Mouse (Mus musculus) stomach, embryonic 16.5 days (tissue): ENCODE measurements around the gene Orm3. TPM values are rescaled to one million over a fixed set of nuclear protein-coding genes. Genes with fewer than 3 reads are reported as not detected.
A peak's percentile ranks its signal among the peaks of the same experiment; 100 is the strongest.

ENCODE experiments used
- ATAC-seq: fragments of 200-750 bp; cut with Nextera tagmentation; 2 replicates; pipeline ENCODE4 v1.8.0; 2017; ENCODE audit warnings: moderate number of reproducible peaks, moderate TSS enrichment; ENCODE audit not compliant: insufficient read depth, low FRiP score
- H3K27ac ChIP-seq: fragments of 300-500 bp; sonication (generic); 2 replicates; pipeline ENCODE4 v1.5.1; 2014; ENCODE audit warnings: low read length
- H3K27me3 ChIP-seq: fragments of 300-500 bp; sonication (generic); 2 replicates; pipeline ENCODE4 v1.6.1; 2014; ENCODE audit warnings: low read length, control low read depth, mixed read lengths; ENCODE audit not compliant: control insufficient read depth, insufficient read depth
- H3K36me3 ChIP-seq: fragments of 300-500 bp; sonication (generic); 2 replicates; pipeline ENCODE4 v1.6.1; 2014; ENCODE audit warnings: low read length; ENCODE audit not compliant: control insufficient read depth, insufficient read depth
- H3K4me1 ChIP-seq: fragments of 300-500 bp; sonication (generic); 2 replicates; pipeline ENCODE4 v1.6.1; 2014; ENCODE audit warnings: low read length, control low read depth, mixed read lengths; ENCODE audit not compliant: control insufficient read depth, insufficient read depth
- H3K4me2 ChIP-seq: fragments of 300-500 bp; sonication (generic); 2 replicates; pipeline ENCODE4 v1.6.1; 2014; ENCODE audit warnings: low read depth, low read length, mixed read lengths
- H3K4me3 ChIP-seq: fragments of 300-500 bp; sonication (generic); replicated peaks from 2 replicates; pipeline ENCODE4 v1.5.1; 2014; ENCODE audit warnings: mild to moderate bottlenecking, low read length
- H3K9ac ChIP-seq: fragments of 300-500 bp; sonication (generic); 2 replicates; pipeline ENCODE4 v1.6.1; 2014; ENCODE audit warnings: low read length
- H3K9me3 ChIP-seq: fragments of 300-500 bp; sonication (generic); replicated peaks from 2 replicates; pipeline ENCODE4 v1.6.1; 2016; ENCODE audit warnings: low read length, control low read depth; ENCODE audit not compliant: control insufficient read depth
- WGBS: fragments of 180-500 bp; shearing (Covaris S2); extraction: QIAGEN DNeasy Blood & Tissue Kit; methylation state at CpG from one replicate; pipeline ENCODE4 v1.1.7; 2014; 5-methylcytosine and 5-hydroxymethylcytosine counted together
- polyA plus RNA-seq: library from polyadenylated mRNA; unstranded; fragments of >200 nt; fragmentation: Nextera tagmentation; extraction: Ambion mirVana; gene quantifications from 2 replicates; pipeline ENCODE4 v1.2.1, GENCODE M21; 2015

Orm3 gene
- polyA plus RNA-seq, 1 experiment from 2014 or later, result not detected

DNA sequence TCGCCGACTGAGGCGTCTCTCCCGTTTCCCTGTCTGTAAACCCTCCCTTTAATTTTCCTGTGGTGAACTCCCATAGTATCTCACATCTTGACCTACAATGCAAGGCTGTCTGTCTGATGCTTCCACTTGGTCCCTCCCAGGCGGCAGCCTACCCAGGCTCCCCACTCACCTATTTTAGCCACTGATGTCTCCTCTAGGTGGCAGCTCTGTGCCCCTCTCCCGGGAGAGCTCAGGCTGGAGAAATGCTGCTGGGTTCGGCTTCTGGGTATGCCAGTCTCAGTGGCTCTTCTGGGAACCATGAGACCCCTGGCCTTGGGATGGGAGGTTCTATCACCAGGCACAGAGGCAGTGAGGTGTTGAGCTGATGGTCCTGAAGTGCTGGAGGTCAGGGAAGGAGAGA, 21.5 kb downstream of the Orm3 start:
- ATAC-seq, result no peak
- Histone ChIP-seq H3K27me3 (no peaks in the 10 kb centered on the region), H3K4me2 (no peak overlapping the region), H3K27ac (no peak overlapping the region), H3K36me3 (peaks cover 18% of the 10 kb centered on the region; the same call in 1 of the 2 replicates), H3K4me1 (peaks cover 14% of the 10 kb centered on the region), H3K9ac (no peak overlapping the region), H3K4me3 (no peak overlapping the region), H3K9me3 (no peaks in the 10 kb centered on the region)
- WGBS, result 74% methylated on average over 7 of the region's 7 CpGs

DNA sequence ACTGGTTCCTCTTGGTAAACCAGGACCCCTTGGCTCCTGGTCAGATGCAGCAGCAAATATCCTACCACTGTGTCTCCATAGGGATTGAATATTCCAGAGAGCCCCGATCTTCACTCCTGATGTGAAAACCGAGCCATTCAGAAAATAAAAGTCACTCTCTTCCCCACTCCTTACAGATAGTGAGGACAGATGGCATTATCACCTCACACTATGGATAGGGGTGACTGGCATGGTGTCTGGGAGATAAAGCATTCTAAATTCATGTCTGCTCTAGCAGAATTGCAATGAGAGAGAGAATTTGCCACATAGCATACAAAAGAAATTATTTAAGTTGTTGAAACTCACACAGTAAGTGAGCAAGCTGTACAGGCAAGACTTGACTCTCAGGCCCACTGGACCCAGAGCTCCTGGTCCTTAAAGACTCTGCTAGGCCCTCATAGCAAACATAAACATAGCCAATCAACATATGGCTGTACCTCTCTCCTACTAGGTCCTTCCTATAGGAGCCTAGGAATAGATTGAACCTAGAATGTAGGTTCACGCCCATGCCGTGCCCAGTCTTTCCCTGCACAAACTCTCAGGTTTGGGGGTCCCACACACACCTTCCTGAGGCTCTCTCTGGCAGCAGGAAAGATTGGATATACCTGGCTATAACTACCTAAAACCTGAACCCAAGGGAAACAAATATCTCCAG, 26.9 kb downstream of the Orm3 start:
- H3K27ac ChIP-seq, result no peak overlapping the region
- no peak overlapping the region for H3K4me3 ChIP-seq
- peaks cover 14% of the 10 kb centered on the region; the same call in 1 of the 2 replicates for H3K36me3 ChIP-seq
- ATAC-seq, result no peak
- H3K27me3 ChIP-seq, result no peaks in the 10 kb centered on the region
- H3K4me1 ChIP-seq, result no peaks in the 10 kb centered on the region
- H3K9me3 ChIP-seq, result no peaks in the 10 kb centered on the region
- H3K4me2 ChIP-seq, result no peak overlapping the region
- no peak overlapping the region for H3K9ac ChIP-seq
- WGBS, result 86% methylated on average over 4 of the region's 4 CpGs

DNA sequence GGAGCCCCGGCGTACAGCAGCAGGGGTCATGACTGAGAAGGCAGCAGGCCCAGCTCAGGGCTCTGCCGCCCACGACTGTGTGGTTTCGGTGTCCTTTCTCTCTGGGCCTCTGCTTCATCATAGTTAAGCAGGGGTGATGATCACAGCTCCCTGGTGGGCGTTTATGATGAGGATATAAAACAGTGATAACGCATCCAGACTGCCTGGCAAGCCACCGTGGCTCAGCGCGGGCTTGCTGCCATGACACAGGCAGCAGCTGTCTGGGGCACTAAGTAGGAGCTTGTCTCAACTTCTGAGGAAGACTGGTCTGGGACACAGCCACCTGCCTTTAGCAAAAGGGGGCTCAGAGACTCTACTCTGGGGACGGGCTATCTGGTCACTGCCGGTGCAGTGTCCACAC, 27.5 kb downstream of the Orm3 start:
- H3K27me3 ChIP-seq, result no peaks in the 10 kb centered on the region
- H3K9me3 ChIP-seq, result no peaks in the 10 kb centered on the region
- H3K36me3 ChIP-seq, result peaks cover 12% of the 10 kb centered on the region; the same call in 1 of the 2 replicates
- no peak overlapping the region for H3K27ac ChIP-seq
- H3K4me3 ChIP-seq, result no peak overlapping the region
- no peak for ATAC-seq
- no peaks in the 10 kb centered on the region for H3K4me1 ChIP-seq
- no peak overlapping the region for H3K4me2 ChIP-seq
- no peak overlapping the region for H3K9ac ChIP-seq
- 94% methylated on average over 12 of the region's 12 CpGs for WGBS

DNA sequence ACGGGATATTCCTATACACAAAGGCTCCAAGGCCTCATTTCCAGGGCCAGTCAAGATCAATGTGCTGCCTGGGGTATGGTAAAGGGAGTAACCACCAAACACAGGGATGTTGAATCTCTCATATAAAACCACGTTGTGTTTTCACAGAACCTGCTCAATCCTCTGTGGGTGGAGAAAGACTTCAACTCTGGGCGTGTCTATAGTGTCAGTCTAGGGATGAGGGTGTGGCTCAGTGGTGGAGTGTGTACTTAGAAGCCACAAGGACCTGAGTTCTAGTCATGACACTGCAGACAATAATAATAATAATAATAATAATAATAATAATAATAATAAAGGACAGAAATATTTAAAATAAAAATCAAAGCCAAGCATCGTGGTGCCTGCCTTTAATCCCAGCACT, 28.3 kb downstream of the Orm3 start:
- no peaks in the 10 kb centered on the region; the same call in 1 of the 2 replicates for H3K4me1 ChIP-seq
- 89% methylated on average over 4 of the region's 4 CpGs for WGBS
- no peak overlapping the region for H3K27ac ChIP-seq
- H3K4me2 ChIP-seq, result no peak overlapping the region
- H3K36me3 ChIP-seq, result peaks cover 11% of the 10 kb centered on the region; the same call in 1 of the 2 replicates
- ATAC-seq, result no peak
- H3K9ac ChIP-seq, result no peak overlapping the region
- no peaks in the 10 kb centered on the region for H3K27me3 ChIP-seq
- H3K9me3 ChIP-seq, result no peaks in the 10 kb centered on the region
- no peak overlapping the region for H3K4me3 ChIP-seq

DNA sequence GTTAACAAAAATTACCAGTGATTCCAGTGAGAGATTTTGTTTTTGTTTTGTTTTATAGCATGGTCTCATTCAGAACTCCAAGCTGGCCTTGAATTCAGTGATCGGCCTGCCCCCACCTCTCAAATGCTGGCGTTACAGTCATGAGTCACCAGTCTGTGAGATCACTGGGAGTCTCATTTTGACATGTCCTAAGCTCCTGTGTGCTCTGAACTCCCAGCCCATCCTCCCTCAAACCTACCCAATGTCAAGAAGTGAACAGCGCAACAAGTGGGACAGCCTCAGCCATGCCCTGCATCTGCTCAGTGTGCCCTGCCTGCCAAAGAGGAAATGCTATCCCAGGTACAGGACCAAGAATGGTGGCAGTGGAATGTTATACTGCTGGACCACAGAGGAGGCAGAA, 29.3 kb downstream of the Orm3 start:
- 82% methylated on average over 3 of the region's 3 CpGs for WGBS
- H3K36me3 ChIP-seq, result 0 out of 2 replicates have a peak, but pooled peaks cover 6% of the 10 kb centered on the region
- no peak for ATAC-seq
- H3K9me3 ChIP-seq, result no peaks in the 10 kb centered on the region
- no peak overlapping the region for H3K4me3 ChIP-seq
- H3K4me1 ChIP-seq, result no peaks in the 10 kb centered on the region; the same call in 1 of the 2 replicates
- H3K4me2 ChIP-seq, result no peak overlapping the region
- no peak overlapping the region for H3K9ac ChIP-seq
- H3K27me3 ChIP-seq, result no peaks in the 10 kb centered on the region
- no peak overlapping the region for H3K27ac ChIP-seq

DNA sequence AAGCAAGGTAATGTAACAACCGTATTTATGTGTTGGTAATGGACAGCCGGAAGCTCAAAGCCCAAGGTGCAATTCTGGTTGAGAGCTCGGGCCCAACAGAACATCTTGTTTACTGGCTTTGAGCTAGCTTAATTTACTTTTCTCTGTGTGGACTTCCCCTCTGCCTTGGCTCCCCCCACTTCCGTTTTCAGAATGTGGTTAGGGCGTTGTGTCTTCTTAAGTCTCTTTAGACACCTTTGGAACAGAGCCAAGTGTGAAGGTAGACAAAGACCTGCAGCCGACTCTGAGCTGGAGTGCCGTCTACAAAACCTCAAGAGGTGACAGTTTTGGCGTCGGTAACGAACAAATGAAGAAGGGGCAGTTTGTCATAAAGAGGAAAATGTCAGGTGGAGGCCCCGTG, 29.8 kb downstream of the Orm3 start:
- H3K9me3 ChIP-seq, result no peaks in the 10 kb centered on the region
- WGBS, result 66% methylated on average over 11 of the region's 11 CpGs
- no peaks in the 10 kb centered on the region for H3K27me3 ChIP-seq
- ATAC-seq, result no peak
- 0 out of 2 replicates have a peak, but pooled peaks cover 6% of the 10 kb centered on the region for H3K36me3 ChIP-seq
- H3K9ac ChIP-seq, result no peak overlapping the region
- H3K4me3 ChIP-seq, result no peak overlapping the region
- H3K4me1 ChIP-seq, result no peaks in the 10 kb centered on the region; the same call in 1 of the 2 replicates
- H3K4me2 ChIP-seq, result no peak overlapping the region
- no peak overlapping the region for H3K27ac ChIP-seq

DNA sequence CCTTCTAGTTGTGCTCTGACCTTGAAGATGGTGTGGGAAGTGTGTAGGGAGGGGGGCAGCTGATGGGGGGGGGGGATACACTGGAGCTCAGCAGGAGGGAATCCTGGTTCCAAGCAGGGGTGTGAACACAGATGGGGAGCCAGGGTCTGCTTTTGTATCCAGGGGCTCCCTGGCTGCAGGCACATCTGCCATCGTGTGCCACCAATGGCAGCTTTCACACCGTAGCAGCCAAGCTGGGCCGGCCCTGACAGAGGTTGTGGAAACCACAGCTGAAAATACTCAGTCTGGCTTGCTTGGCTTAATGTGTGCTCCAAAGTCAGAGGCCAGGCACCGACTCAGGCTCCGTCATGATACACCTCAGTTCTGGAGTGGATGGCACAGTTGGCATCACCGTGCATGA, 32.1 kb downstream of the Orm3 start:
- ATAC-seq, result no peak
- Histone ChIP-seq H3K9ac (no peak overlapping the region), H3K27me3 (no peaks in the 10 kb centered on the region), H3K4me1 (no peaks in the 10 kb centered on the region; the same call in 1 of the 2 replicates), H3K4me3 (no peak overlapping the region), H3K27ac (no peak overlapping the region), H3K4me2 (no peak overlapping the region), H3K36me3 (no peaks in the 10 kb centered on the region), H3K9me3 (no peaks in the 10 kb centered on the region)
- WGBS, result 74% methylated on average over 6 of the region's 6 CpGs

DNA sequence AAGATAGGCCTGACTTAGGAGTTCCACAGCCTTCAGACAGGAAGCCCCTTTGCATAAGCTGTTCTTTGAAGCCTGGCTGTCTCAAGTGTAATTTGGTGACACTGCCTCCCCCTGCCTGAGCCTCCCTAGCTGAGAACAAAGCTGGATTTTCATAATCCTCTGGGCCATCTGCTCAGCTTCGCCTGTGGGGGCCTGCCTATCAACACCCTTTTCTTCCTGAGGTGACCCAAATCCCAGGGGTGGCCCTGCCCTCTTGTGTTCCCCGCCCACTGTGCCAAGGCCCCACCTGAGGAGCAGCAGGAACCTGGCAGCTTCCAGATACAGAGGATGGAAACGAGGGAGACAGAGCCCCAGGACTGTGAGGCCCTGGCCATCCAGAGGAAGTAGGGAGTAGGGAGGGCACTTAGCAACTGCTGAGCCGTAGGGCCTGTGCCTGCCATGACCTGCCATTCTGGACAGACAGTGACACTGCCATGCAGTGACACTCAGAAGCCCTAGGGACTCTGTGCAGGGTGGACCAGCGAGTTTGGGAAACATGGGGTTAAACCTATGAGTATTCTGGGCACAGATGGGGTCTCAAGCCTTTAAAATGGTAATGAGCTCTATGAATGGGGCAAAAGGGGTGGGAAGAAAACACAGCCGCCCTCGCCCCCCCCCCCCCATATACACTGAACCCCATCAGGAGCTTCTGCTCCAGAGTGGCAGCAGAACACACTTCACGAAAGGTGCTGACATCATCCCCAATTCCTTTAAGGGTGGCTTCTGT, 33.3 kb downstream of the Orm3 start:
- Histone ChIP-seq H3K4me2 (no peak overlapping the region), H3K9me3 (no peaks in the 10 kb centered on the region), H3K4me3 (no peak overlapping the region), H3K36me3 (0 out of 2 replicates have a peak, but pooled peaks cover 4% of the 10 kb centered on the region), H3K9ac (0 out of 2 replicates have a peak overlapping the region, but pooled peaks have one; percentile 9), H3K27me3 (no peaks in the 10 kb centered on the region), H3K27ac (no peak overlapping the region), H3K4me1 (no peaks in the 10 kb centered on the region; the same call in 1 of the 2 replicates)
- no peak for ATAC-seq
- WGBS, result 54% methylated on average over 8 of the region's 8 CpGs

DNA sequence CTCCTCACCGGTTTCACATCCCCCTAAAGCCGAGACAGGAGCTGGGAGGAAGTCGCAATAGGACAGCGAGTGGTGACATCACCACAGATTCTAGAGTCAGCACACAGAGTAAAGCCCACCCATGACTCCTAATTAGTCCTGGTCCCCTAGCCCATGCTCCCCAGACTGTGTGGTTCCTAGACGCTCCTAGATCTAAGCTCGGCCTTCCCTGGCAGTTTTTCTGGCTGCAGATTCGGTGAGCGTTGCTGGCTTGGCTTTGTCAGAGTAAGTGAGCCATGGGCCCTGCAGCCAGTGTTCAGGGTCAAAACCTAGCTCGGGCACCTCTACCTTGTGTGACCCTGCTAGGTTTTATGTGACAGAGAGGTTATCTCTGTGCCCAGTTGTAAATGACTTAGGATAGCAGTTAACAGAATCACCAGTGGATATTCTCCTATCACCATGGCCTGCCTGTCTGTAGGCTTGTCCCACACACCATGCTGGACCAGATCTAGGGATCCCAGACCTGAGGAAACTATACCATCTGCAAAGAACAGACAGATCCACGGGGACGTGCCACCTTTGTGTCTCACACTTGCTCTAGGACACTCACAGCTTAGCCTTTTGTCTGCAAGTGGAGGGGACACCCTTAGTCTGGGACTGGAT, 34.0 kb downstream of the Orm3 start:
- 0 out of 2 replicates have a peak, but pooled peaks cover 6% of the 10 kb centered on the region for H3K36me3 ChIP-seq
- no peak overlapping the region for H3K4me2 ChIP-seq
- 70% methylated on average over 11 of the region's 11 CpGs for WGBS
- no peaks in the 10 kb centered on the region for H3K9me3 ChIP-seq
- H3K9ac ChIP-seq, result no peak overlapping the region
- H3K27ac ChIP-seq, result no peak overlapping the region
- no peak overlapping the region for H3K4me3 ChIP-seq
- no peak for ATAC-seq
- H3K27me3 ChIP-seq, result no peaks in the 10 kb centered on the region
- no peaks in the 10 kb centered on the region; the same call in 1 of the 2 replicates for H3K4me1 ChIP-seq
